Mouse (Mus musculus): ENCODE measurements around the gene St7. TPM values are rescaled to one million over a fixed set of nuclear protein-coding genes. Genes with fewer than 3 reads are reported as not detected.

St7 gene
- polyA plus RNA-seq, 1 experiment from 2014 or later: 54.5 TPM

GRCm38 (mm10) chr6:17785248-17785647, 92.5 kb downstream of the St7 start:
- no peaks in the 10 kb centered on the region for H3K27me3 ChIP-seq (ENCODE audit: control insufficient read depth, insufficient read depth, low read length)
- H3K36me3 ChIP-seq (replicated peaks; ENCODE audit: control insufficient read depth, insufficient read depth): no peaks in the 10 kb centered on the region
- H3K4me1 ChIP-seq (replicated peaks; ENCODE audit: control insufficient read depth, insufficient read depth, low read length): peaks cover 4% of the 10 kb centered on the region; the same call in 1 of the 2 replicates
- H3K4me2 ChIP-seq (replicated peaks): no peak overlapping the region
- no peak for DNase-seq (ENCODE audit: low spot score)
- H3K27ac ChIP-seq: no peak overlapping the region
- H3K9ac ChIP-seq: no peak overlapping the region
- H3K4me3 ChIP-seq (replicated peaks; ENCODE audit: low read length): no peak overlapping the region
- WGBS: 72% methylated on average over 2 of the region's 2 CpGs
- ATAC-seq (ENCODE audit: low FRiP score): no peak
- H3K9me3 ChIP-seq (ENCODE audit: control insufficient read depth, low read length): no peaks in the 10 kb centered on the region

DNA sequence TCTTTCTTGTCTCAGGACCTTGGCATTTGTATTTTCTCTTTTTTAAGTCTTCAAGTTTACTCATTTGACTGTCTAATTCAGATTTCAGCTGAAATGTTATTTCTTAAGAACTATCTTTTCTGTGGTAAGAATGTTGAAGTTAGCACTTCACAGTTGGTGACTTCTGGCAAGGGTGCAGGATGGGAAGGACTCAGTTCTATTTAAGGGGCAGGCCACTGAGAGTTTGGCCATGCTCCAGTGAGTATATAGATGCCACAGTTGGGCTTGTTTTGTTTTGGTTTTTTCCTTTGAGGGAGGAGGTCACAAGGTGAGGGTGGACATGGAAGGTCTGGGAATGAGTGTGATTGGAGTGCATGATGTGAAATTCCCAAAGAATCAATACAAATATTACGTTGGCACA, 95.1 kb downstream of the St7 start:
- DNase-seq (ENCODE audit: low spot score): no peak
- Histone ChIP-seq H3K9me3 (ENCODE audit: control insufficient read depth, low read length) (no peaks in the 10 kb centered on the region), H3K36me3 (replicated peaks; ENCODE audit: control insufficient read depth, insufficient read depth) (no peaks in the 10 kb centered on the region)

GRCm38 (mm10) chr6:17790251-17790650, 97.5 kb downstream of the St7 start:
- H3K4me2 ChIP-seq (replicated peaks): no peak overlapping the region
- no peaks in the 10 kb centered on the region for H3K4me1 ChIP-seq (replicated peaks; ENCODE audit: control insufficient read depth, insufficient read depth, low read length)
- no peak overlapping the region for H3K4me3 ChIP-seq (replicated peaks; ENCODE audit: low read length)
- no peak overlapping the region for H3K27ac ChIP-seq
- no peak overlapping the region for H3K9ac ChIP-seq
- DNase-seq (ENCODE audit: low spot score) (no peak), ATAC-seq (ENCODE audit: low FRiP score) (no peak)
- H3K9me3 ChIP-seq (ENCODE audit: control insufficient read depth, low read length): no peaks in the 10 kb centered on the region
- WGBS: 64% methylated on average over 1 of the region's 1 CpGs
- H3K36me3 ChIP-seq (replicated peaks; ENCODE audit: control insufficient read depth, insufficient read depth): no peaks in the 10 kb centered on the region
- H3K27me3 ChIP-seq (ENCODE audit: control insufficient read depth, insufficient read depth, low read length): no peaks in the 10 kb centered on the region

More for the DNA sequence above, 95.1 kb downstream of the St7 start:
- Histone ChIP-seq H3K4me1 (replicated peaks; ENCODE audit: control insufficient read depth, insufficient read depth, low read length) (peaks cover 4% of the 10 kb centered on the region; the same call in 1 of the 2 replicates), H3K4me3 (replicated peaks; ENCODE audit: low read length) (no peak overlapping the region), H3K9ac (no peak overlapping the region), H3K4me2 (replicated peaks) (no peak overlapping the region), H3K27ac (no peak overlapping the region), H3K27me3 (ENCODE audit: control insufficient read depth, insufficient read depth, low read length) (no peaks in the 10 kb centered on the region)
- no peak for ATAC-seq (ENCODE audit: low FRiP score)
- WGBS: 75% methylated on average over 1 of the region's 1 CpGs

GRCm38 (mm10) chr6:17793471-17793870, 100.7 kb downstream of the St7 start:
- no peaks in the 10 kb centered on the region for H3K27me3 ChIP-seq (ENCODE audit: control insufficient read depth, insufficient read depth, low read length)
- WGBS: 91% methylated on average over 3 of the region's 3 CpGs
- H3K36me3 ChIP-seq (replicated peaks; ENCODE audit: control insufficient read depth, insufficient read depth): no peaks in the 10 kb centered on the region
- no peak overlapping the region for H3K4me2 ChIP-seq (replicated peaks)
- no peak overlapping the region for H3K9ac ChIP-seq
- DNase-seq (ENCODE audit: low spot score) (no peak), ATAC-seq (ENCODE audit: low FRiP score) (no peak)
- no peak overlapping the region for H3K4me3 ChIP-seq (replicated peaks; ENCODE audit: low read length)
- no peak overlapping the region for H3K27ac ChIP-seq
- H3K4me1 ChIP-seq (replicated peaks; ENCODE audit: control insufficient read depth, insufficient read depth, low read length): 0 out of 2 replicates have a peak, but pooled peaks cover 5% of the 10 kb centered on the region
- H3K9me3 ChIP-seq (ENCODE audit: control insufficient read depth, low read length): no peaks in the 10 kb centered on the region

DNA sequence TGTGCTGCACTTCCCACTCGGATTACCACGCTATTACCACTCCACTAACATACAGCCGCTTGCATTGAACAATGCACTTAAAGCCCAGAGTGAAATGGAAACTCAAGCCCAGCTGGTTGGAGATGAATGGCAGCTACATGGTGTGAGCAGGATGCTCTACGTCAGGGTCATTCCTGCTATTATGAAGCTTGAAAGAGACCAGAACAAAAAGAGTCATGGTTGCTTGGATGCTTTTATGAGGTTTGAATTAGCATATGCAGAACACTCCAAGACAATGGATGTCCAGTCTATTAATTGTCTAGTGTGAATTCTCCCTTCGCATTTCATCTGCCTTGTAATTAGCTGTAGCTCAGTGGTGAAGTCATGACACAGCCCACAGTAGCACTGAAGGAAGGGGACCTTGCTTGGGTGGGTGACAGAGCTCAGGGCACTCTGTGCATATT, 104.6 kb downstream of the St7 start:
- ATAC-seq (ENCODE audit: low FRiP score) (peak; percentile 93), DNase-seq (ENCODE audit: low spot score) (peak; percentile 52)
- no peaks in the 10 kb centered on the region for H3K36me3 ChIP-seq (replicated peaks; ENCODE audit: control insufficient read depth, insufficient read depth)
- no peak overlapping the region for H3K9ac ChIP-seq
- 0 out of 2 replicates have a peak, but pooled peaks cover 5% of the 10 kb centered on the region for H3K4me1 ChIP-seq (replicated peaks; ENCODE audit: control insufficient read depth, insufficient read depth, low read length)
- no peaks in the 10 kb centered on the region for H3K27me3 ChIP-seq (ENCODE audit: control insufficient read depth, insufficient read depth, low read length)
- no peaks in the 10 kb centered on the region for H3K9me3 ChIP-seq (ENCODE audit: control insufficient read depth, low read length)
- no peak overlapping the region for H3K4me2 ChIP-seq (replicated peaks)
- no peak overlapping the region for H3K4me3 ChIP-seq (replicated peaks; ENCODE audit: low read length)
- 16% methylated on average over 5 of the region's 5 CpGs for WGBS
- no peak overlapping the region for H3K27ac ChIP-seq

- Histone ChIP-seq H3K4me3 (replicated peaks; ENCODE audit: low read length) (no peak overlapping the region), H3K36me3 (replicated peaks; ENCODE audit: control insufficient read depth, insufficient read depth) (no peaks in the 10 kb centered on the region), H3K9me3 (ENCODE audit: control insufficient read depth, low read length) (no peaks in the 10 kb centered on the region), H3K27ac (no peak overlapping the region), H3K4me1 (replicated peaks; ENCODE audit: control insufficient read depth, insufficient read depth, low read length) (0 out of 2 replicates have a peak, but pooled peaks cover 5% of the 10 kb centered on the region), H3K4me2 (replicated peaks) (no peak overlapping the region), H3K9ac (no peak overlapping the region), H3K27me3 (ENCODE audit: control insufficient read depth, insufficient read depth, low read length) (no peaks in the 10 kb centered on the region)
- no peak for ATAC-seq (ENCODE audit: low FRiP score)
- DNase-seq (ENCODE audit: low spot score): no peak
- 92% methylated on average over 5 of the region's 5 CpGs for WGBS
These were observed 108.0 kb downstream of the St7 start for GRCm38 (mm10) chr6:17800694-17801093.

GRCm38 (mm10) chr6:17804468-17804867, 111.7 kb downstream of the St7 start:
- 85% methylated on average over 3 of the region's 3 CpGs for WGBS
- Histone ChIP-seq H3K36me3 (replicated peaks; ENCODE audit: control insufficient read depth, insufficient read depth) (no peaks in the 10 kb centered on the region), H3K4me3 (replicated peaks; ENCODE audit: low read length) (no peak overlapping the region), H3K4me1 (replicated peaks; ENCODE audit: control insufficient read depth, insufficient read depth, low read length) (peaks cover 10% of the 10 kb centered on the region; the same call in 1 of the 2 replicates), H3K9ac (no peak overlapping the region), H3K4me2 (replicated peaks) (no peak overlapping the region), H3K27ac (no peak overlapping the region), H3K9me3 (ENCODE audit: control insufficient read depth, low read length) (no peaks in the 10 kb centered on the region), H3K27me3 (ENCODE audit: control insufficient read depth, insufficient read depth, low read length) (no peaks in the 10 kb centered on the region)
- DNase-seq (ENCODE audit: low spot score) (no peak), ATAC-seq (ENCODE audit: low FRiP score) (no peak)

DNA sequence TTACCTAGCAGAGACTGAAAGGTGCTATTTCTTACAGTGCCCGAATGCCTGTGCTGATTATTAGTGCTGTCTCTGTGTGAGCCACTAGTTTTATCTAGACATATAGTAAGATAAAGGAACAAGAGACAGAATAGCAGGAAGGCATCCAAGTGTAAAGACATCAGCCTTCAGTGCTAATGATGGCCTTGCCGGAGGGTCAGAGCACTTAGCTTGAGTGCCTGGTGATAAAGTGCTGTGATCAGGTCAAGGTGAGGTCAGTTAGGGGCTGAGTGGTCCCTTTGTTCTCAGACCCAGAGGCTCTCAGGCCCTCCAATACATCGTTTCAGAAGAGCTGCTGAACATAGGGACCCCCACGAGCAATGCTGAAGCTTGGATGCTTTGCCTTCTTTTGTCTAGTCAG, 113.8 kb downstream of the St7 start:
- Histone ChIP-seq H3K9me3 (ENCODE audit: control insufficient read depth, low read length) (no peaks in the 10 kb centered on the region), H3K9ac (no peak overlapping the region), H3K4me2 (replicated peaks) (no peak overlapping the region), H3K4me3 (replicated peaks; ENCODE audit: low read length) (no peak overlapping the region), H3K36me3 (replicated peaks; ENCODE audit: control insufficient read depth, insufficient read depth) (no peaks in the 10 kb centered on the region), H3K4me1 (replicated peaks; ENCODE audit: control insufficient read depth, insufficient read depth, low read length) (peaks cover 10% of the 10 kb centered on the region; the same call in 1 of the 2 replicates), H3K27me3 (ENCODE audit: control insufficient read depth, insufficient read depth, low read length) (no peaks in the 10 kb centered on the region), H3K27ac (no peak overlapping the region)
- DNase-seq (ENCODE audit: low spot score) (no peak), ATAC-seq (ENCODE audit: low FRiP score) (no peak)
- 16% methylated on average over 4 of the region's 4 CpGs for WGBS

GRCm38 (mm10) chr6:17811063-17811462, 118.3 kb downstream of the St7 start:
- peaks cover 18% of the 10 kb centered on the region; the same call in 1 of the 2 replicates for H3K4me1 ChIP-seq (replicated peaks; ENCODE audit: control insufficient read depth, insufficient read depth, low read length)

GRCm38 (mm10) chr6:17811531-17811930, 118.8 kb downstream of the St7 start:
- Histone ChIP-seq H3K4me1 (replicated peaks; ENCODE audit: control insufficient read depth, insufficient read depth, low read length) (peaks cover 16% of the 10 kb centered on the region), H3K9ac (no peak overlapping the region)

More at GRCm38 (mm10) chr6:17811063-17811462, 118.3 kb downstream of the St7 start:
- Histone ChIP-seq H3K4me2 (replicated peaks) (no peak overlapping the region), H3K9me3 (ENCODE audit: control insufficient read depth, low read length) (no peaks in the 10 kb centered on the region), H3K9ac (no peak overlapping the region), H3K27ac (no peak overlapping the region), H3K36me3 (replicated peaks; ENCODE audit: control insufficient read depth, insufficient read depth) (no peaks in the 10 kb centered on the region), H3K27me3 (ENCODE audit: control insufficient read depth, insufficient read depth, low read length) (no peaks in the 10 kb centered on the region), H3K4me3 (replicated peaks; ENCODE audit: low read length) (no peak overlapping the region)
- WGBS: 91% methylated on average over 2 of the region's 2 CpGs
- ATAC-seq (ENCODE audit: low FRiP score): no peak
- no peak for DNase-seq (ENCODE audit: low spot score)

More at GRCm38 (mm10) chr6:17811531-17811930, 118.8 kb downstream of the St7 start:
- no peaks in the 10 kb centered on the region for H3K36me3 ChIP-seq (replicated peaks; ENCODE audit: control insufficient read depth, insufficient read depth)
- no peak overlapping the region for H3K4me3 ChIP-seq (replicated peaks; ENCODE audit: low read length)
- no peaks in the 10 kb centered on the region for H3K27me3 ChIP-seq (ENCODE audit: control insufficient read depth, insufficient read depth, low read length)
- DNase-seq (ENCODE audit: low spot score) (no peak), ATAC-seq (ENCODE audit: low FRiP score) (no peak)
- no peak overlapping the region for H3K27ac ChIP-seq
- no peaks in the 10 kb centered on the region for H3K9me3 ChIP-seq (ENCODE audit: control insufficient read depth, low read length)
- no peak overlapping the region for H3K4me2 ChIP-seq (replicated peaks)

Measured in hindbrain, embryonic 14.5 days (tissue).